Mouse (Mus musculus): ENCODE measurements around the gene Olfr153. TPM values are rescaled to one million over a fixed set of nuclear protein-coding genes. Genes with fewer than 3 reads are reported as not detected.
"Not testable (repeated sequence)": the region's sequence is repeated elsewhere in the genome, so short reads cannot be mapped to it uniquely, and the experiment has no call there.

Gene Olfr153
- not detected in 2 replicates for polyA plus RNA-seq (2015; fragmentation: Nextera tagmentation; extraction: Ambion mirVana)

GRCm38 (mm10) chr2:87531496-87531895 lies at the start of gene Olfr153:
Olfr153 (plus strand) TSS chr2:87531796.
- Histone ChIP-seq H3K4me1 (replicated peaks) (no peaks in the 10 kb centered on the region), H3K9ac (no peak within 1 kb of the TSS), H3K4me3 (replicated peaks) (no peak within 1 kb of the TSS), H3K27me3 (replicated peaks) (no peaks in the 10 kb centered on the region), H3K9me3 (no peaks in the 10 kb centered on the region), H3K27ac (no peak within 1 kb of the TSS), H3K4me2 (replicated peaks) (no peak within 1 kb of the TSS), H3K36me3 (no peaks in the 10 kb centered on the region)
- no peak for ATAC-seq

- Histone ChIP-seq H3K9me3 (no peaks in the 10 kb centered on the region), H3K27ac (no peak overlapping the region), H3K36me3 (no peaks in the 10 kb centered on the region), H3K4me3 (replicated peaks) (no peak overlapping the region), H3K9ac (no peak overlapping the region), H3K4me1 (replicated peaks) (no peaks in the 10 kb centered on the region), H3K27me3 (replicated peaks) (no peaks in the 10 kb centered on the region), H3K4me2 (replicated peaks) (no peak overlapping the region)
- ATAC-seq: no peak
- 69% methylated on average over 2 of the region's 2 CpGs for WGBS
Observed at GRCm38 (mm10) chr2:87482276-87482675, 49.3 kb upstream of the Olfr153 start.

GRCm38 (mm10) chr2:87496993-87497392 lies 34.6 kb upstream of the Olfr153 start, which contains the start of gene Pramel7:
Pramel7 (minus strand) TSS chr2:87497093.
- H3K27me3 ChIP-seq (replicated peaks); H3K27ac ChIP-seq; H3K4me2 ChIP-seq (replicated peaks); H3K9ac ChIP-seq; ATAC-seq; H3K36me3 ChIP-seq; H3K9me3 ChIP-seq; H3K4me3 ChIP-seq (replicated peaks); H3K4me1 ChIP-seq (replicated peaks): not testable (repeated sequence)
- 90% methylated on average over 4 of the region's 5 CpGs for WGBS

- no peaks in the 10 kb centered on the region for H3K4me1 ChIP-seq (replicated peaks)
- H3K4me3 ChIP-seq (replicated peaks): no peak within 1 kb of the TSS
- H3K36me3 ChIP-seq: no peaks in the 10 kb centered on the region
- no peak within 1 kb of the TSS for H3K27ac ChIP-seq
- H3K9me3 ChIP-seq: no peaks in the 10 kb centered on the region
- no peak for ATAC-seq
- H3K27me3 ChIP-seq (replicated peaks): no peaks in the 10 kb centered on the region
- WGBS: 86% methylated on average over 6 of the region's 6 CpGs
- no peak within 1 kb of the TSS for H3K9ac ChIP-seq
- no peak within 1 kb of the TSS for H3K4me2 ChIP-seq (replicated peaks)
Observed at GRCm38 (mm10) chr2:87506265-87506664, 25.3 kb upstream of the Olfr153 start, which contains the start of gene Pramel6. Pramel6 (plus strand) TSS chr2:87506565.

- H3K4me3 ChIP-seq (replicated peaks): no peak overlapping the region
- H3K27me3 ChIP-seq (replicated peaks): no peaks in the 10 kb centered on the region
- H3K27ac ChIP-seq: no peak overlapping the region
- H3K9ac ChIP-seq: no peak overlapping the region
- H3K36me3 ChIP-seq: no peaks in the 10 kb centered on the region
- 94% methylated on average over 2 of the region's 2 CpGs for WGBS
- no peak overlapping the region for H3K4me2 ChIP-seq (replicated peaks)
- no peaks in the 10 kb centered on the region for H3K4me1 ChIP-seq (replicated peaks)
- H3K9me3 ChIP-seq: no peaks in the 10 kb centered on the region
- ATAC-seq: no peak
Observed at GRCm38 (mm10) chr2:87515046-87515445, 16.6 kb upstream of the Olfr153 start.

- 81% methylated on average over 8 of the region's 8 CpGs for WGBS
- H3K9me3 ChIP-seq: no peaks in the 10 kb centered on the region
- no peak for ATAC-seq
- H3K36me3 ChIP-seq: no peaks in the 10 kb centered on the region
- no peak overlapping the region for H3K9ac ChIP-seq
- no peak overlapping the region for H3K27ac ChIP-seq
- no peaks in the 10 kb centered on the region for H3K4me1 ChIP-seq (replicated peaks)
- no peak overlapping the region for H3K4me2 ChIP-seq (replicated peaks)
- H3K4me3 ChIP-seq (replicated peaks): no peak overlapping the region
- no peaks in the 10 kb centered on the region for H3K27me3 ChIP-seq (replicated peaks)
Observed at GRCm38 (mm10) chr2:87515457-87516060, 16.0 kb upstream of the Olfr153 start.

GRCm38 (mm10) chr2:87516581-87516980 lies 15.0 kb upstream of the Olfr153 start:
- Histone ChIP-seq H3K36me3 (no peaks in the 10 kb centered on the region), H3K27me3 (replicated peaks) (no peaks in the 10 kb centered on the region), H3K4me2 (replicated peaks) (no peak overlapping the region), H3K9me3 (no peaks in the 10 kb centered on the region), H3K4me3 (replicated peaks) (no peak overlapping the region), H3K9ac (no peak overlapping the region), H3K4me1 (replicated peaks) (no peaks in the 10 kb centered on the region), H3K27ac (no peak overlapping the region)
- 83% methylated on average over 3 of the region's 3 CpGs for WGBS
- ATAC-seq: no peak

GRCm38 (mm10) chr2:87520651-87521050 lies 10.9 kb upstream of the Olfr153 start:
- H3K4me2 ChIP-seq (replicated peaks): no peak overlapping the region
- WGBS: 91% methylated on average over 4 of the region's 4 CpGs
- H3K9me3 ChIP-seq: no peaks in the 10 kb centered on the region
- no peak for ATAC-seq
- no peaks in the 10 kb centered on the region for H3K36me3 ChIP-seq
- no peaks in the 10 kb centered on the region for H3K4me1 ChIP-seq (replicated peaks)
- no peak overlapping the region for H3K9ac ChIP-seq
- H3K4me3 ChIP-seq (replicated peaks): no peak overlapping the region
- no peak overlapping the region for H3K27ac ChIP-seq
- H3K27me3 ChIP-seq (replicated peaks): no peaks in the 10 kb centered on the region

- ATAC-seq; H3K4me3 ChIP-seq (replicated peaks): not testable (repeated sequence)
Observed at GRCm38 (mm10) chr2:87525899-87526616, 5.5 kb upstream of the Olfr153 start.

GRCm38 (mm10) chr2:87534826-87535225 lies 3.2 kb downstream of the Olfr153 start:
- Histone ChIP-seq H3K9me3 (no peaks in the 10 kb centered on the region), H3K4me3 (replicated peaks) (no peak overlapping the region), H3K9ac (no peak overlapping the region), H3K27ac (no peak overlapping the region), H3K27me3 (replicated peaks) (no peaks in the 10 kb centered on the region), H3K36me3 (no peaks in the 10 kb centered on the region), H3K4me1 (replicated peaks) (no peaks in the 10 kb centered on the region), H3K4me2 (replicated peaks) (no peak overlapping the region)
- 54% methylated on average over 2 of the region's 2 CpGs for WGBS
- no peak for ATAC-seq

More at GRCm38 (mm10) chr2:87525899-87526616, 5.5 kb upstream of the Olfr153 start:
- H3K9ac ChIP-seq; H3K36me3 ChIP-seq; H3K4me1 ChIP-seq (replicated peaks); H3K27ac ChIP-seq; H3K9me3 ChIP-seq; H3K27me3 ChIP-seq (replicated peaks): not testable (repeated sequence)
- peak overlapping the region; percentile 40 for H3K4me2 ChIP-seq (replicated peaks)
- 32% methylated on average over 38 of the region's 39 CpGs for WGBS

- Histone ChIP-seq H3K27ac (no peak within 1 kb of the TSS), H3K9ac (no peak within 1 kb of the TSS), H3K4me2 (replicated peaks) (no peak within 1 kb of the TSS), H3K4me3 (replicated peaks) (no peak within 1 kb of the TSS), H3K27me3 (replicated peaks) (no peaks in the 10 kb centered on the region), H3K4me1 (replicated peaks) (no peaks in the 10 kb centered on the region), H3K9me3 (no peaks in the 10 kb centered on the region), H3K36me3 (no peaks in the 10 kb centered on the region)
- WGBS: 85% methylated on average over 1 of the region's 1 CpGs
- no peak for ATAC-seq
Observed at GRCm38 (mm10) chr2:87545442-87545841, 13.8 kb downstream of the Olfr153 start, which contains the start of gene Olfr1128. Olfr1128 (minus strand) TSS chr2:87545542.

GRCm38 (mm10) chr2:87573602-87574001 lies 42.0 kb downstream of the Olfr153 start, which contains the start of gene Olfr1129:
Olfr1129 (plus strand) TSS chr2:87573902.
- H3K27ac ChIP-seq; H3K4me1 ChIP-seq (replicated peaks); H3K27me3 ChIP-seq (replicated peaks); H3K4me3 ChIP-seq (replicated peaks); H3K36me3 ChIP-seq; H3K4me2 ChIP-seq (replicated peaks); H3K9me3 ChIP-seq; ATAC-seq; H3K9ac ChIP-seq: not testable (repeated sequence)
- WGBS: 67% methylated on average over 1 of the region's 1 CpGs

Measured in intestine, embryonic 15.5 days (tissue).